Mouse (Mus musculus) heart, adult 11 months (tissue): ENCODE measurements around the gene Rsph6a.

Source experiments
- DNase-seq: peaks from one replicate; pipeline ENCODE4 v3.0.0; 2022

Rsph6a gene

GRCm38 (mm10) chr7:19054047-19054776 is at the start of gene Rsph6a:
Rsph6a (plus strand) TSS chr7:19054690.
- DNase-seq, result peak; percentile 90

DNA sequence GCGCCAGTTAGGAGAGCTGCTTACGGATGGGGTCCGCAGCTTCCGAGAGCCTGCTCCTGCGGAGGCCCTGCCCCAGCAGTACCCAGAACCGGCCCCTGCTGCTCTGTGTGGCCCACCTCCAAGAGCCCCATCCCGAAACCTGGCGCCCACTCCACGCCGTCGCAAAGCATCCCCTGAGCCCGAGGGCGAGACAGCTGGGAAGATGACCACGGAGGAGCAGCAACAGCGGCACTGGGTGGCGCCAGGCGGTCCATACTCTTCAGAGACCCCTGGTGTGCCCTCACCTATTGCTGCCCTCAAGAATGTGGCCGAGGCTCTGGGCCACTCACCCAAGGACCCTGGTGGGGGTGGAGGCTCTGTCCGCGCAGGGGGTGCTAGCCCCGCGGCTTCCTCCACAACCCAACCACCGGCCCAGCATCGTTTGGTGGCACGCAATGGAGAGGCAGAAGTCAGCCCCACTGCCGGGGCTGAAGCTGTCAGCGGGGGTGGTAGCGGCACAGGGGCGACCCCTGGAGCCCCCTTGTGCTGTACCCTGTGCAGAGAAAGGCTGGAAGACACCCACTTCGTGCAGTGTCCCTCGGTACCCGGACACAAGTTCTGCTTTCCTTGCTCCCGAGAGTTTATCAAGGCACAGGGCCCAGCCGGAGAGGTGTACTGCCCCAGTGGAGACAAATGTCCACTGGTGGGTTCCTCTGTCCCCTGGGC is 48.9 kb upstream of the Rsph6a start:
- peak; percentile 95 for DNase-seq

DNA sequence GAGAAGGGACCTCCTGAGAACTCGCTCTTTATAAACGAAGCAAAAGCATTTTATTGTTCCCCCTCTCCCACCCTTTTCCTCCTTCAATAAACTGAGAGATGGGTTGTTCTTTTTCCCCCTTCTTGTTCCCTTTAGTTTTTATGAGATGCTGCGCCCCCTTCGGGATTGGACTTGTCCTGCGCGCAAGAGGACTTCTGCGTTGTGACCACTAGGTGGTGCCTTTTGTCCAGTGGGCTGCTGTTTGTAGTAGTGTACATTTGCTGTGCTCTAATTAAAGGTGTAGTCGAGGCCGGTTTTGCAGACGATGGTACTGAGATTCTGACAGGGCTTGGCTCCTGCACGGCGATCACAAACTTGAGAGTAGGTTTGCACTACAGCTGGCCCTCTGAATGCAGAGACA is 48.0 kb upstream of the Rsph6a start:
- peak; percentile 97 for DNase-seq

DNA sequence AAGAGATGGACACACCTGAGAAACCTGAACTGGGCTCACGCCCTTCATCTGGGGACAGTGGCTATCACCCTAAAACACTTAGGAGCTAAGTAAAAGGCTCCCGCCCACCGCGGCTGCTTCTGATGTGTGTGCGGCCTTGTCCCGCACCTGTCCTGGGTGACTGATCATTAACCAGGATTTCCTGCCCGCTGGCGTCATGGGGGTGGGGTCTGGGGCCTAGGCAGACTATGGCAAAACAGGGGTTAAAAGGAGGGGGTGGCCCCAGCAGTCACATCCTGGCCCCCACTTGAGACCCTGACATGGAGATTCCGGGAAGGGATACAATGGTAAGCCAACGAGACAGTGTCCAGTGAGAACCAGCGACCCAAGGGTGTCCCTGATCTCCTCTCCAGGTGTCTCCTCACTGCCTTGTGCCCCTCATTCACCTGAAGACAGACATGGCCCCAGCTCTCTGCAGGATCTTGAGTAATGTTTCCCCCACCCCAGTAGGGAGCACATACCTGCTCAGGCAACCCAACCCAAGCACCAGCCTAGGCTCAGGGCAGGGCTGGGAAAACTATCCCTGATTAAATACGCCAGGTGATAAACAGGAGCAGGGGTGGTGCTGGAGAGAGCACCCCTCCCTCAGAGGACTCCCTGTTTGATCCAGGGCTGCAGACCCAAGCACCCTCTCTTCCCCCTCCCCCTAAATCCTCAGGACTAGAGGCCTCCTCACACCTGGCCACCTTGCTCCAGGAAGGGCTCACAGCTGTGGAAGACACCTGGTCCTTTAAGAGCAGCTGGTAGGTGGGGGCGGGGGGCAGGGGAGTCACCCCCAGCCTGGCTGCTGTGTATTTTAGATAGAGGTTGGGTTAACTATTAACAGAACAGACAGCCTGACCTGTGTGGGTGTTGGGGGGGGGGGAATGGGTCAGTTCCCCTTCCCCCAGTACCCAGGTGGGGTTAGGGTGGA is 47.2 kb upstream of the Rsph6a start:
- peak; percentile 93 for DNase-seq

- no peak for DNase-seq
Observed at GRCm38 (mm10) chr7:19010581-19010980, 43.9 kb upstream of the Rsph6a start.

DNA sequence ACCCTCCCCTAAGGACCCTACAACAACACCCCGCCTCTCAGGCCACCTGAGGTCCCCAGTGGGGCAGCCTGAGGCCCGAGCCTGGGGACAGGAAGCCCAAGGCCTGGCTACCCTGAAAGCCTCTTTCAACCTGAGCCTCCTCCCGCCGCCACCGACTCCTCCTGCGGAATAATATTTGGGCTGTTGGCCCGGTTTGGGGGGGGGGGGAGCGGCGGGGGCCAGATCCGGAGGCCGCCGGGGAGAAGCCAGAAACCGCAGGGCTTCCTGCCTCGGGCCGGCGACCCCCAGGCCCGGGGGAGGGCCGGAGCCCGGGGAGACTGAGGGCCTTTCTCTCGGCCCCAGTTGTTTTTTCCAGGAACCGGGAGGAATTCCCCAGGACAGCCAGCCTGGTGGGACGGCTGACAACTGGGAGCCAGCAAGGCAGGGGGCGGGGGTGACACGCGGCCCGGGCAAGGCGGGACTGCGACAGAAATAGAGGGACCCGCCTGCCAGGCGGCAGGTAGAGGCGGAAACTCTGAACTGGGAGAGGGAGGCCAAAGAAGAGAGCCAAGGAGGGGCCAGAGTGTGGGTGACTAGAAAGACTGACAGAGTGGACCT is 42.4 kb upstream of the Rsph6a start:
- peak; percentile 95 for DNase-seq

GRCm38 (mm10) chr7:19012882-19013281 is 41.6 kb upstream of the Rsph6a start:
- no peak for DNase-seq

GRCm38 (mm10) chr7:19014452-19014851 is 40.0 kb upstream of the Rsph6a start:
- DNase-seq, result no peak

DNA sequence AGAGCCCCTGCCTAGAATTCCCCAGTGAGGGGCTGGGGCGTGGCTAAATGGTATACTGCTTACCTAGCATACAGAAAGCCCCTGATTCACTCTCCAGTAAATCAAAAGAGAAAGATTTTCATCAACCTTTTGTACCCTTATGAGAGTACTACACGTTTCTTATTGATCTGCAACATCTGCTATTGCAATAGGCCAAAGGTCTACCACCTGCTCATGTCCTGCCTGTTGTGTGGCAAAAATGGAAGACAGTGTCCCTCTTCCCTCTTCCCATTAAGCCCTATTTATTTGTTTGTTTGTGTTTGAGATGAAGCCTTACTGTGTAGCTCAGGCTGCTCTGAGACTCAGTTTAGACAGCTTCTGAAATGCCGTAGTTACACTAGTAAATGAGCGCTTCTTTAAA is 38.4 kb upstream of the Rsph6a start:
- no peak for DNase-seq

- DNase-seq, result no peak
Observed at GRCm38 (mm10) chr7:19017909-19018308, 36.6 kb upstream of the Rsph6a start.

DNA sequence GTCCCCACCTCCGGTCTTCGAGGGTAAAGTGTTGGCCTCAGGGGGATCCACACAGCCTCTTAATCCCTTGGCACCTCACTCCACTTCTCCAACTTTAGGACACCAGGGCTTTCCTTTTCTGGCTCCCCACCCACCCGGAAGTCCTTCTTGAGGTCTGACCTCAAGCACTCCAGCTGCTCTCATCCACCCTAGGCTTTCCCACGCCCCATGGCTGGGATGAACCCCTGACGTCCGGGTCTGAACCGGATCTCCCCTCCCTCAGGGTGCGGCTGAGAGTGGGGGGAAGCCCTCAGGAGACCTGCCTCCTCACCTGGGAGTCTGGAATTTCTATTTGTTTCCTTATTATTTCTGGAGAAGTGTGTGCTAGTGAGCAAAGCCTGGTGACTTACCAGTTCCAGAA is 33.4 kb upstream of the Rsph6a start:
- DNase-seq, result peak; percentile 91

DNA sequence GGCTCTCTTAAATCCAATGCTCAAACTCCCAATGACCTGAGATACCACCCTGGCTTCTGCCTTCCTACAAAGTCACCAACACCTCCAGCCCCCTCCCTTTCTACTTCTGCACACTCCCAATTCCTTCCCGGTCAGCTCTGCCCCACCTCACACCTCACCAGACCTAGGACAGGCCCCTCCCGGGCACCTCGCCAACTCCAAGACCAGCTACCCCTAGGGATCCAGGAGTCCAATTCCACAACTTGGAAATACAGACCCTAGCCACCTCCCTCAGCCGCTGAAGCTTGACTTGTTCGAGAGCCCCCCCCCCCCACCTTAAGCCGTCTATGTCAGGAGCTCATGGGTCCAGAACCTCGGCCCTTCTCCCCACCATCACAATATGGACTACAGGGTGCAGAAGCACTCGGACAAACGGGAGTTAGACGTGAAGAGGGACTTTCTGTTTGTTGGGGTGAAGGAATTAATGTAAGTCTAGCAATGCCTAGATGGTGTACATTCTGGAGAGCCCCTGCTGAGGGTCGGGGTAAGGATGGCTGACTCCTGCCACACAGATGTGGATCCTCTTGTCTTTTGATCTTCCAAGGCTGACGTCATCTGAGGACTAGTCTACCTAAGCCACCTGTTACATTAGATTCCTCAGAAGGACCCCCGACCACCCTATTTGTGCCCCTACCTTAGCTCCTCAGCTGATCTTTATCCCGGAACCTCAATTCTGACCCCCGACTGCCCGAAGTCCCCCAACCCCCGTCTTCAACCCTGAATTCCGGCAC is 32.1 kb upstream of the Rsph6a start:
- DNase-seq, result peak; percentile 90

DNA sequence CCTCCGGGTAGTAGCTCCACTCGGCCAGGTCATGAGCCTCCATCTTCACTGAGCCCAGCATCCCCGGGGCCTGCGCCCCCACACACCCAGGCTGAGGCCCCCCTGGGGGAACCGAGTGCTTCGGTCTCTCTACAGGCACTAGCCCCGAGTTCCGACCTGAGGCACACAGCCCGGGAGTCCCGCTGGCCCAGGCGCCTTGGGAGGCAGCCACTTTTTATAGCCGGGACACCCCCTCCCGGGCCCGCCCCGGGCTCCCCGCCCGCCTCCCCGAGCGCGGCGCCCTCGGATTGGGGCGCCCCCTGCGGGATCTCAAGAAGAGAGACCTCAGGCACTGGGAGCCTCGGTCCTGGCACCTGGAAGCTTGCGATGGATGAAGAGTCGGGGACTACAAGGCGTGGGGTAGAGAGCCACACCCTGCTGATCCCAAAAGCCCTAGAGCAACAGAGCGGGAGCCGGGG is 31.1 kb upstream of the Rsph6a start, which contains the start of gene Foxa3:
Gene Foxa3, minus strand, starts transcription at position 182 of the 458 bp plus-strand sequence.
- DNase-seq, result peak; percentile 97

- peak; percentile 99 for DNase-seq
Observed at GRCm38 (mm10) chr7:19024096-19024506, 30.4 kb upstream of the Rsph6a start, which contains the start of gene Sympk. Sympk (plus strand) TSS chr7:19024377.

- no peak for DNase-seq
Observed at GRCm38 (mm10) chr7:19024581-19025255, 29.8 kb upstream of the Rsph6a start.

GRCm38 (mm10) chr7:19028067-19028466 is 26.4 kb upstream of the Rsph6a start:
- DNase-seq, result no peak

DNA sequence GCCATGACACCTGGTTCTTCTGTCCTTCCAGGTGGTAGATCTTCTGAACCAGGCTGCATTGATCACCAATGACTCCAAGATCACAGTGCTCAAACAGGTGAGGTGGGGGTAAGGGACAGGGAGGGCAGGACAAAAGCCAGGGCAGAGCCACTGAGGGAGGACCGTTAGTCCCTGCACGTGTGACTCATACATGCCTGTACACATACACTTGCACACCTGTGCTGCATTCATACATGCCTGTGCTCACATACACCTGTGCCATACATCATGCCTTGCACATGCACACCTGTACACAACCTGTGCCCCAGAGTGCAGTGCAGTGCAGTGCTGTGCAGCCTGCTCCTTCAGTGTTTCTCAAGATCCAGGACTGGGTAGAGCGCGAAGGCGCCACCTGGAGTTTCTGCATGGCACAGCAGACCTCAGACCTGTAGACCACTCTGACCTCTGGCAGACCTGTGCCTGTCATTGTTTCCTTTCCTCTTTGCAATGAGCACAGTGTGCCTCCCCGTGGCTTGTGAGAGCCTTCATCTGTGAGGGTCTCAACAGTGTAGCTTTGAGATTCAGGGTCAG is 25.3 kb upstream of the Rsph6a start:
- DNase-seq, result peak; percentile 93

DNA sequence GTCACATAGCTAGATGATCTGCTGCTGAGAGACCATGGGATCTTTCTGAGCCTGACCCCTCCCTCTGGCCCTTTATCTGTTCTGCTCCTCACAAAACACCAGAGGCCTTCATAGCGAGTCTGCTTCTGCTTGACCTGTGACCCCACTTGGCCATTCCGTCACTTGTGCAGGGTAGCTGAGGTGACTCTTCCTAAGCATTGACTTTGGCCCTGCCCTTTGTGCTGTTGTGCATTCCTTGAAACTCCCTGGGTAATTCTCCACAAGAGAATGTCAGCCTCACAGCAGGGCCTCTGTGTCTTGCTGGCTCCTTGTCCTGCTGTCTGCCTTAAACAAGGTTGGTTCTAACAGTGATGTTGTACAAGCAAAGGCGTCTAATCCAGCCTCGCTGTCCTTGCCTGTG is 22.8 kb upstream of the Rsph6a start:
- no peak for DNase-seq

DNA sequence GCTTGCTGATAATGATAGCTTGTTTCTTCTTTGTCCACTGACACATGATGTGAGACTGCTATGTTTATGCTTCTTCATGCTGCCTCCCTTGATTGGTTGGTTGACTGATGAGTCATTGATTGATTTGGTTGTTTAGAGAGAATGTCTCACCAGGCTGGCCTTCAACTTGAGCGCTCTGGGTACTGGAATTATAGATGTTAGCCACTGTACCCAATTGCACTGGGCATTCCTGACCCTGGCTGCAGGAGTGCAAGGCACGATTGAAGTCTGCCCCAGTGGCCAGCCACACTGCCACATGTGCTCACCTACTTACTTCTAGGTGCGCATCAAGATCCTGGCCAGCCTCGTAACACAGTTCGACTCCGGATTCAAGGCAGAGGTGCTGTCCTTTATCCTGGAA is 9.9 kb upstream of the Rsph6a start:
- no peak for DNase-seq

- peak; percentile 94 for DNase-seq
Observed at GRCm38 (mm10) chr7:19046286-19047069, 8.0 kb upstream of the Rsph6a start.
